Mouse (Mus musculus) limb, embryonic 11.5 days (tissue): ENCODE measurements around the gene Lgr5. TPM values are rescaled to one million over a fixed set of nuclear protein-coding genes. Genes with fewer than 3 reads are reported as not detected.
A peak's percentile ranks its signal among the peaks of the same experiment; 100 is the strongest.

ENCODE experiments used
- ATAC-seq: fragments of 200-750 bp; cut with Nextera tagmentation; 2 replicates; pipeline ENCODE4 v1.8.0; 2017; ENCODE audit warnings: low read depth; ENCODE audit not compliant: insufficient number of reproducible peaks, low FRiP score, low TSS enrichment
- DNase-seq: peaks from one replicate; pipeline ENCODE4 v3.0.0-alpha.2; 2015; ENCODE audit warnings: low spot score
- H3K27ac ChIP-seq: fragments of 300-500 bp; sonication (generic); replicated peaks from 2 replicates; pipeline ENCODE4 v1.5.1; 2014; ENCODE audit warnings: low read depth, mild to moderate bottlenecking, low read length
- H3K27me3 ChIP-seq: fragments of 300-500 bp; sonication (generic); 2 replicates; pipeline ENCODE4 v1.6.1; 2014; ENCODE audit warnings: mild to moderate bottlenecking, low read length, mixed read lengths; ENCODE audit not compliant: control insufficient read depth, insufficient read depth
- H3K36me3 ChIP-seq: fragments of 300-500 bp; sonication (generic); 2 replicates; pipeline ENCODE4 v1.6.1; 2014; ENCODE audit warnings: mild to moderate bottlenecking, low read length, moderate library complexity, mixed read lengths; ENCODE audit not compliant: control insufficient read depth, insufficient read depth
- H3K4me1 ChIP-seq: fragments of 300-500 bp; sonication (generic); 2 replicates; pipeline ENCODE4 v1.6.1; 2014; ENCODE audit warnings: low read length, mixed read lengths; ENCODE audit not compliant: control insufficient read depth, insufficient read depth
- H3K4me2 ChIP-seq: fragments of 300-500 bp; sonication (generic); 2 replicates; pipeline ENCODE4 v1.6.1; 2014; ENCODE audit warnings: low read depth, mild to moderate bottlenecking, moderate library complexity; ENCODE audit not compliant: severe bottlenecking
- H3K4me3 ChIP-seq: fragments of 300-500 bp; sonication (generic); 2 replicates; pipeline ENCODE4 v1.5.1; 2014; ENCODE audit warnings: low read depth, low read length
- H3K9ac ChIP-seq: fragments of 300-500 bp; sonication (generic); 2 replicates; pipeline ENCODE4 v1.6.1; 2014; ENCODE audit warnings: mild to moderate bottlenecking, low read length
- H3K9me3 ChIP-seq: fragments of 300-500 bp; sonication (generic); 2 replicates; pipeline ENCODE4 v1.6.1; 2016; ENCODE audit warnings: low read length; ENCODE audit not compliant: control insufficient read depth
- WGBS: fragments of 180-500 bp; shearing (Covaris S2); extraction: QIAGEN DNeasy Blood & Tissue Kit; methylation state at CpG from one replicate; pipeline ENCODE4 v1.1.7; 2014; 5-methylcytosine and 5-hydroxymethylcytosine counted together
- polyA plus RNA-seq: library from polyadenylated mRNA; unstranded; fragments of >200 nt; fragmentation: Nextera tagmentation; extraction: Ambion mirVana; gene quantifications from 2 replicates; pipeline ENCODE4 v1.2.1, GENCODE M21; 2014

Gene Lgr5
- polyA plus RNA-seq, 1 experiment from 2014 or later: 4.3 TPM

- no peak overlapping the region for H3K9ac ChIP-seq
- DNase-seq (no peak), ATAC-seq (no peak)
- no peaks in the 10 kb centered on the region for H3K36me3 ChIP-seq
- WGBS: 89% methylated on average over 10 of the region's 10 CpGs
- no peak overlapping the region for H3K27ac ChIP-seq
- no peaks in the 10 kb centered on the region for H3K9me3 ChIP-seq
- H3K4me2 ChIP-seq: no peak overlapping the region
- H3K27me3 ChIP-seq: no peaks in the 10 kb centered on the region
- no peaks in the 10 kb centered on the region for H3K4me1 ChIP-seq
- no peak overlapping the region for H3K4me3 ChIP-seq
Observed at GRCm38 (mm10) chr10:115505155-115505554, 82.4 kb downstream of the Lgr5 start.

GRCm38 (mm10) chr10:115493778-115494141 is 93.8 kb downstream of the Lgr5 start:
- peak overlapping the region; percentile 12; the same call in 1 of the 2 replicates for H3K4me2 ChIP-seq
- H3K9me3 ChIP-seq: no peaks in the 10 kb centered on the region
- no peak overlapping the region for H3K4me3 ChIP-seq
- ATAC-seq (no peak), DNase-seq (no peak)
- no peaks in the 10 kb centered on the region for H3K27me3 ChIP-seq
- H3K9ac ChIP-seq: no peak overlapping the region
- 13% methylated on average over 7 of the region's 7 CpGs for WGBS
- no peak overlapping the region for H3K27ac ChIP-seq
- no peaks in the 10 kb centered on the region for H3K36me3 ChIP-seq
- H3K4me1 ChIP-seq: 0 out of 2 replicates have a peak, but pooled peaks cover 3% of the 10 kb centered on the region

GRCm38 (mm10) chr10:115492956-115493777 is 94.4 kb downstream of the Lgr5 start:
- Histone ChIP-seq H3K9me3 (no peaks in the 10 kb centered on the region), H3K27ac (no peak overlapping the region), H3K4me1 (0 out of 2 replicates have a peak, but pooled peaks cover 3% of the 10 kb centered on the region), H3K4me2 (0 out of 2 replicates have a peak overlapping the region, but pooled peaks have one; percentile 12), H3K9ac (no peak overlapping the region), H3K27me3 (no peaks in the 10 kb centered on the region), H3K4me3 (no peak overlapping the region), H3K36me3 (no peaks in the 10 kb centered on the region)
- DNase-seq (no peak), ATAC-seq (no peak)
- WGBS: 47% methylated on average over 12 of the region's 12 CpGs

- DNase-seq (peak; percentile 18), ATAC-seq (no peak)
- Histone ChIP-seq H3K27me3 (no peaks in the 10 kb centered on the region), H3K9me3 (no peaks in the 10 kb centered on the region), H3K4me3 (no peak overlapping the region), H3K4me2 (no peak overlapping the region), H3K4me1 (0 out of 2 replicates have a peak, but pooled peaks cover 3% of the 10 kb centered on the region), H3K27ac (no peak overlapping the region), H3K36me3 (no peaks in the 10 kb centered on the region), H3K9ac (no peak overlapping the region)
- WGBS: 92% methylated on average over 7 of the region's 7 CpGs
Observed at GRCm38 (mm10) chr10:115491803-115492510, 95.6 kb downstream of the Lgr5 start.

- Histone ChIP-seq H3K4me2 (no peak overlapping the region), H3K9ac (no peak overlapping the region), H3K27ac (no peak overlapping the region), H3K9me3 (no peaks in the 10 kb centered on the region), H3K36me3 (no peaks in the 10 kb centered on the region), H3K4me3 (no peak overlapping the region), H3K4me1 (no peaks in the 10 kb centered on the region), H3K27me3 (no peaks in the 10 kb centered on the region)
- no peak for ATAC-seq
- DNase-seq: peak; percentile 10
- 93% methylated on average over 2 of the region's 2 CpGs for WGBS
Observed at GRCm38 (mm10) chr10:115485602-115486001, 102.0 kb downstream of the Lgr5 start.

- no peak overlapping the region for H3K27ac ChIP-seq
- no peak for ATAC-seq
- no peaks in the 10 kb centered on the region for H3K27me3 ChIP-seq
- no peaks in the 10 kb centered on the region for H3K9me3 ChIP-seq
- H3K4me1 ChIP-seq: no peaks in the 10 kb centered on the region
- no peak overlapping the region for H3K4me3 ChIP-seq
- no peak overlapping the region for H3K9ac ChIP-seq
- no peak overlapping the region for H3K4me2 ChIP-seq
- WGBS: 80% methylated on average over 3 of the region's 3 CpGs
- H3K36me3 ChIP-seq: no peaks in the 10 kb centered on the region
- no peak for DNase-seq
Observed at GRCm38 (mm10) chr10:115484660-115485059, 102.9 kb downstream of the Lgr5 start.

GRCm38 (mm10) chr10:115478441-115479141 is 109.0 kb downstream of the Lgr5 start:
- H3K27ac ChIP-seq: no peak overlapping the region
- no peaks in the 10 kb centered on the region for H3K27me3 ChIP-seq
- H3K4me2 ChIP-seq: peak overlapping the region; percentile 35
- H3K4me3 ChIP-seq: no peak overlapping the region
- ATAC-seq (peak; percentile 33; the same call in 1 of the 2 replicates), DNase-seq (peak; percentile 43)
- WGBS: 15% methylated on average over 19 of the region's 20 CpGs
- H3K9me3 ChIP-seq: no peaks in the 10 kb centered on the region
- no peaks in the 10 kb centered on the region for H3K36me3 ChIP-seq
- H3K9ac ChIP-seq: no peak overlapping the region; the same call in 1 of the 2 replicates
- peaks cover 3% of the 10 kb centered on the region; the same call in 1 of the 2 replicates for H3K4me1 ChIP-seq

GRCm38 (mm10) chr10:115476506-115476905 is 111.1 kb downstream of the Lgr5 start:
- Histone ChIP-seq H3K36me3 (no peaks in the 10 kb centered on the region), H3K9me3 (no peaks in the 10 kb centered on the region), H3K27ac (no peak overlapping the region), H3K9ac (no peak overlapping the region), H3K4me3 (no peak overlapping the region), H3K4me2 (no peak overlapping the region), H3K27me3 (no peaks in the 10 kb centered on the region), H3K4me1 (peaks cover 3% of the 10 kb centered on the region; the same call in 1 of the 2 replicates)
- ATAC-seq (no peak), DNase-seq (no peak)
- 87% methylated on average over 9 of the region's 9 CpGs for WGBS
